Mouse (Mus musculus) adrenal gland, adult 18-20 months (tissue): ENCODE data around the gene Prpf31. TPM values are rescaled to one million over a fixed set of nuclear protein-coding genes. Genes with fewer than 3 reads are reported as not detected.

Experiments
- DNase-seq, 2 experiments: peaks; one replicate each; pipeline ENCODE4 v3.0.0; 2021 to 2022; ENCODE audit warnings: low spot score in 2 of 2
- microRNA-seq, 2 experiments: library from miRNA; unstranded; fragments of <30 nt; microRNA quantifications; one replicate each; pipeline ENCODE4 v1.2.0; 2021; ENCODE audit warnings: borderline number of aligned reads in 2 of 2
- total RNA-seq, 2 experiments: library from RNA; stranded (reverse); gene quantifications; 1 replicate in 1 of 2; 2 replicates in 1 of 2; pipeline ENCODE4 v1.2.3; 2021

The Prpf31 gene
- total RNA-seq, 2 experiments from 2014 or later: 34.4 to 37.6 TPM

DNA sequence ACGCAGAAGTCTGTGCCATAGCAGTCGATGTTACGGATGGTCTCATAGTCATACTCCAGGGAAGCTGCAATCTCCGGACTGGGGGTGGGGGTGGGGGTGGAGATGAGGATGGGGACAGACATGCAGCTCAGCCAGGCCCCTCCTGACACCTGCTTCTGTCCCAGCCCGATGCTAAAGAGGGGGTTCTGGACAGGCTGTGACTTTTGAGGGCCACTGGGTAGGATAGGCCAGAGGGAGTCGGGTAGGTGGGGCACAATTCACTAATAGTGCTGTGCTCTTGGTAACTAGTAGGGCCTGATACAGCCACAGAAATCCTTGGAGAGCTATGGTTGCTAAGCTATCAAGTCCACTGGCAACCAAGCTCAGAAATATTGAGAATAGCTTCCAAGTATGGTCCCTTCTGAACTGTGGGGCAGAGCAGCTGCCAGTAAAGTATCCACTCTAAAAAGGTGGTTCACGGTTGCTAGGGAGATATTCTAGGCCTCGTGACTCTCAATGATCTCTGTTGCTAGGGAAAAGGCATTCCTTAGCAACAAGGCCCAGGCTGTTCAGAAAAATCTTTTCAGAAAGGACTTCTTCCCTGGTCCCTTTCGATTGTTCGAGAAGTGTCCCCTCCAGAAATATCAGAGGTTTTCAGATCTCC is 54.2 kb downstream of the Prpf31 start:
- no peak for DNase-seq

DNA sequence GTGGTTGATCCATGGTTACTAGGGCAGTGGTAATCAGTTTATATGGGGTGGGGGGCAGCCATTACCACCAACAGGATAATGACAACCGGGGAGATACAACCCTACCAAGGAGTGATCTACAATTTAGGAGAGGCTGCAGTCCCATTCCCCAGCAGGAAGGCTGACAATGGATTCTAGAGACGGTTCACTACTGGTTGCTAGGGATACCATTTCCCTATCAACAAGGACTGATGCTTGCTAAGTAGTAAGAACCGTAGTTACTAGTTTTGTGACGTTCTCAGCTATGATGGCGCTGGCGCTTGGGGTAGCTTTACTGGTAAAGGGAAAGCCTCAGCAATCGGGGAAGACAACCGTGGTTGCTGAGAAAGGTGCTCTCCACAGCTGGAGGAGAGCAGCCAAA is 54.9 kb downstream of the Prpf31 start:
- DNase-seq: no peak

DNA sequence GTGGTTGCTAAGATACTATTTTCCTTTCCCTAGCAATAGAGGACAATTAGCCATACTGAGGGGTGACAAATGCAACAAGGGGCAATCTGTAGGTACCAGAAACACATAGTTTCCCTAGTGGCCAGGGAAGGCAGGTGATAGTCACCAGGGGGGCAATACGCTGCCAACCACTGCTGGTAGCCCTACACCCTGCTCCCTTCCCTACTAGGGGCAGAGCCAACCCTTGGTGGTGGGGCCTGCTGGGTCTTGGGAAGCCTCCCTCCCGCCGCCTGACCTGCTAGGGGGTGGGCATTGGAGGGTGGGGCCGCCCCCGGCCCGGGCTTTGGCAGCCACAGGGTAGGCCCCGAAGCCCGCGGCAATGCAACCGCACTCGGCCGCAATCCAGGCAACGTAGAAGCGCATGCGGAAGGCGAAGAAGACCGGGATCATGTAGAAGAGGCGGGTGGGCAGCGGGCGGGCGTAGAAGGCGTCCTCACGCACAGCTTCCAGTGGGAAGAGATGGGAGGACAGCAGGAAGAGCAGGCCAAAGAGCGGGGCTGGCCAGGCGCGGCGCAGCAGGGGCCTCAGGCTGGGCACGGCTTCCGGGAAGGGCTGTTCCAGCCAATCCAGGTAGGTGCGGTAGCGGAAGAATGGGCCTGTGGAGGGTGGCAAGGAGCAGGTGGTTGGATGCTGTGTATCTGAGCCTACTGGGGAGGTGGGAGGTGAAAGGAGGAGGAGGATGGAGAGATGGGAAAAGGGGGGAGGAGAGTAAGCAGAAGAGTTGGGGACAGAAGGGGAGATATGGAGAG is 55.8 kb downstream of the Prpf31 start:
- DNase-seq: no peak

DNA sequence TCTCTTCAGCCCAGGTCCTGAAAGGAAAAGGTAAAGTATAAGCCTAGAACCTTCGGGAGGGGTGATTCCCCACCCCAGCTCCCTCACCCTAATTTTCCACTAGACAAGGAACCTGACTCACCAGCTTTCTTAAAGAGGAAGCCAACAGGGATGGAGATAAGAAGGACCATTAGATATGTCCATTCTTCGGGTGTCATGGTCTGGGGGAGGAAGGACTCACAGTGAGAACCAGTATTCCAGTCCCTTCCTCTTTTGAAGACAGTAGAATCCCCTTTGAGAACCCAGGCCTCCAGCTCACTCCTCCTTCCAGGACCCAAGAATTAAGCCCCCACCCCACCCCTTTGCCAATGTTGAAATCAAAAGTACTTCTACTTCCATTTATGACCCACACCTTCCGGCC is 62.1 kb downstream of the Prpf31 start:
- no peak for DNase-seq

Small RNAs within 50 kb of the gene (microRNA-seq; reads per million reads assigned to microRNA genes)
- gene Gm25100: 0 reads per million in 2 experiments
- 4.3 to 6.1 reads per million in 2 experiments for gene Mir3572

Other genes with a start within 250 kb of the Prpf31 start
- 1 to 10 TPM; 1.7 to 3.5 TPM for gene Cacng8, start 239.3 kb upstream of the Prpf31 start, total RNA-seq
- gene Cacng6, start 205.8 kb upstream of the Prpf31 start, total RNA-seq: not detected
- 1 to 10 TPM in 1 of 2 experiments, under 1 TPM in 1; 0.70 to 1.7 TPM for gene Tarm1, start 127.4 kb upstream of the Prpf31 start, total RNA-seq
- under 1 TPM; 0.22 to 0.30 TPM for gene Oscar, start 13.8 kb upstream of the Prpf31 start, total RNA-seq
- gene Ndufa3, start 12.6 kb upstream of the Prpf31 start, total RNA-seq: 100 to 1,000 TPM; 743 to 913 TPM
- gene Tfpt, start 56 bp upstream of the Prpf31 start, total RNA-seq: 10 to 100 TPM; 19.0 to 27.7 TPM
- gene Cnot3, start 15.3 kb downstream of the Prpf31 start, total RNA-seq: 10 to 100 TPM; 52.8 to 53.6 TPM
- gene Leng1, start 35.9 kb downstream of the Prpf31 start, total RNA-seq: 10 to 100 TPM; 14.0 to 14.2 TPM
- 10 to 100 TPM; 11.0 to 12.9 TPM for gene Tmc4, start 47.6 kb downstream of the Prpf31 start, total RNA-seq
- 100 to 1,000 TPM in 1 of 2 experiments, 10 to 100 TPM in 1; 87.7 to 105 TPM for gene Tsen34, start 62.9 kb downstream of the Prpf31 start, total RNA-seq
- gene Mboat7, start 63.5 kb downstream of the Prpf31 start, total RNA-seq: 10 to 100 TPM; 61.3 to 82.9 TPM
- 100 to 1,000 TPM; 858 to 933 TPM for gene Rps9, start 74.0 kb downstream of the Prpf31 start, total RNA-seq
- gene Pirb, start 90.4 kb downstream of the Prpf31 start, total RNA-seq: 1 to 10 TPM; 3.0 to 5.6 TPM
- gene Gm15448, start 195.7 kb downstream of the Prpf31 start, total RNA-seq: under 1 TPM; 0.43 to 0.58 TPM
- gene Pira2, start 215.1 kb downstream of the Prpf31 start, total RNA-seq: 1 to 10 TPM in 1 of 2 experiments, under 1 TPM in 1; 0.46 to 1.1 TPM